Mouse (Mus musculus): ENCODE measurements around the gene Gli3.
A peak's percentile ranks its signal among the peaks of the same experiment; 100 is the strongest.

Gene Gli3

GRCm38 (mm10) chr13:15742777-15743176, 279.7 kb downstream of the Gli3 start:
- DNase-seq, result no peak

- DNase-seq, result peak; percentile 77
Observed at GRCm38 (mm10) chr13:15758835-15759632, 296.0 kb downstream of the Gli3 start.

GRCm38 (mm10) chr13:15759633-15760441, 296.8 kb downstream of the Gli3 start:
- DNase-seq, result no peak

GRCm38 (mm10) chr13:15762291-15762690, 299.3 kb downstream of the Gli3 start:
- no peak for DNase-seq

- peak; percentile 12 for DNase-seq
Observed at GRCm38 (mm10) chr13:15762901-15763417, 299.9 kb downstream of the Gli3 start.

GRCm38 (mm10) chr13:15777624-15778023, 314.6 kb downstream of the Gli3 start:
- no peak for DNase-seq
